Mouse (Mus musculus): ENCODE measurements around the gene Alpk3. TPM values are rescaled to one million over a fixed set of nuclear protein-coding genes. Genes with fewer than 3 reads are reported as not detected.

Gene Alpk3
- total RNA-seq, 1 experiment from 2014 or later = 1.1 TPM

Other genes with a start within 250 kb of the Alpk3 start
- gene Iqgap1, start 231.6 kb upstream of the Alpk3 start, total RNA-seq (2017) = 84.8 and 101 TPM in 2 replicates
- 7.9 and 14.2 TPM in 2 replicates for gene Zscan2, start 196.7 kb upstream of the Alpk3 start, total RNA-seq (2017)
- 31.7 and 79.8 TPM in 2 replicates for gene Wdr73, start 156.3 kb upstream of the Alpk3 start, total RNA-seq (2017)
- not detected in 2 replicates for gene Nmb, start 152.5 kb upstream of the Alpk3 start, total RNA-seq (2017)
- gene Sec11a, start 109.8 kb upstream of the Alpk3 start, total RNA-seq (2017) = 333 and 351 TPM in 2 replicates
- 28.1 and 28.8 TPM in 2 replicates for gene Zfp592, start 63.9 kb upstream of the Alpk3 start, total RNA-seq (2017)
- gene Slc28a1, start 57.2 kb downstream of the Alpk3 start, total RNA-seq (2017) = not detected in 2 replicates
- gene Pde8a, start 156.0 kb downstream of the Alpk3 start, total RNA-seq (2017) = 0.41 and 4.6 TPM in 2 replicates

Measured in common myeloid progenitor, adult 5-6 weeks (primary cell).